Mouse (Mus musculus) cerebellum, adult 2 months (tissue): ENCODE data around the gene Stx8. TPM values are rescaled to one million over a fixed set of nuclear protein-coding genes. Genes with fewer than 3 reads are reported as not detected.

ENCODE experiments used
- DNase-seq, 2 experiments: peaks; one replicate each; pipeline ENCODE4 v3.0.0; 2021
- H3K27ac ChIP-seq: fragments of 200-500 bp; 2 replicates; pipeline ENCODE4 v1.5.1; 2012; ENCODE audit warnings: low read length, control low read depth, inconsistent platforms; ENCODE audit not compliant: insufficient read depth
- H3K27me3 ChIP-seq: fragments of 200-500 bp; 2 replicates; pipeline ENCODE4 v1.6.1; 2012; ENCODE audit warnings: inconsistent platforms, mild to moderate bottlenecking, low read length, moderate library complexity; ENCODE audit not compliant: control insufficient read depth, insufficient read depth
- H3K4me1 ChIP-seq: fragments of 200-500 bp; 2 replicates; pipeline ENCODE4 v1.6.1; 2011; ENCODE audit warnings: low read length; ENCODE audit not compliant: control insufficient read depth, insufficient read depth
- H3K4me3 ChIP-seq: fragments of 200-500 bp; replicated peaks from 2 replicates; pipeline ENCODE3; 2011; ENCODE audit warnings: mild to moderate bottlenecking, low read depth, low read length, control low read depth; ENCODE audit not compliant: insufficient read depth
- CTCF ChIP-seq: fragments of 200-500 bp; IDR thresholded peaks from 2 replicates; pipeline ENCODE4 v1.5.1; 2011; ENCODE audit warnings: low read depth, mild to moderate bottlenecking, control low read depth, low read length, moderate library complexity, borderline replicate concordance; ENCODE audit not compliant: insufficient read depth
- POLR2A ChIP-seq: fragments of 200-500 bp; IDR thresholded peaks from 2 replicates; pipeline ENCODE4 v1.6.1; 2011; ENCODE audit warnings: low read length, control low read depth, borderline replicate concordance; ENCODE audit not compliant: insufficient read depth
- WGBS: fragments of 180-500 bp; shearing (Covaris S2); methylation state at CpG from one replicate; pipeline ENCODE4 v1.1.7; 2018; 5-methylcytosine and 5-hydroxymethylcytosine counted together
- polyA plus RNA-seq: library from polyadenylated mRNA; depleted of rRNA; stranded (reverse); fragments of >200 nt; gene quantifications from 2 replicates; pipeline ENCODE4 v1.2.3, GENCODE M21; 2012

The Stx8 gene
- polyA plus RNA-seq, 1 experiment, result 39.6 TPM

- Histone ChIP-seq H3K4me1 (no peaks in the 10 kb centered on the region), H3K4me3 (no peak overlapping the region), H3K27ac (no peak overlapping the region), H3K27me3 (no peaks in the 10 kb centered on the region)
- TF ChIP-seq CTCF, result no peak
- no peak for TF ChIP-seq POLR2A
- 93% methylated on average over 4 of the region's 4 CpGs for WGBS
- no peak for DNase-seq
Measured at GRCm38 (mm10) chr11:68103480-68103879, 137.5 kb downstream of the Stx8 start.

DNA sequence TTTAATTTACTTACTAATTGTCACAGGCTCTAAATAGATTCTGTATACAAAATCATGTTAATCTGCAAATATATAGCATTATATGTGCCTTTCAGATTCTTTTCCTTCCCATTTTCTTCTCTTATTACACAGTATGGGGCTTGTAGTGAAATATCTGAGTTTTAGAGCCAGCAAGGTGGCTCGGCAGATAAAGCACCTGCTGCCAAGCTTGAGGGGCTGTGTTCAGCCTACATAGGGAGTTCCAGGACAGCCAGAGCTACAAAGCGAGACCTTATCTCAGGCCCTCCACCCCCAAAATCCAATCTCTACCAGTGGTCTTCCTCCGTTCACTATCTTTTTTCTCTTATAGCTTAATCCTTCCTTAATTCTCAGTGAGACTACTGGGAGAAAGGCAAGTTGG lies 140.1 kb downstream of the Stx8 start:
- WGBS, result 87% methylated on average over 3 of the region's 3 CpGs
- H3K27ac ChIP-seq, result no peak overlapping the region

GRCm38 (mm10) chr11:68113454-68114100 lies 147.6 kb downstream of the Stx8 start:
- H3K4me1 ChIP-seq, result peaks cover 7% of the 10 kb centered on the region; the same call in 1 of the 2 replicates
- no peaks in the 10 kb centered on the region for H3K27me3 ChIP-seq
- TF ChIP-seq CTCF, result no peak
- no peak for TF ChIP-seq POLR2A
- DNase-seq, result no peak
- no peak overlapping the region for H3K4me3 ChIP-seq
- 68% methylated on average over 11 of the region's 11 CpGs for WGBS
- H3K27ac ChIP-seq, result no peak overlapping the region

More for the DNA sequence above, 140.1 kb downstream of the Stx8 start:
- Histone ChIP-seq H3K27me3 (no peaks in the 10 kb centered on the region), H3K4me3 (no peak overlapping the region), H3K4me1 (no peaks in the 10 kb centered on the region)
- TF ChIP-seq CTCF, result no peak
- no peak for TF ChIP-seq POLR2A
- DNase-seq, result no peak

GRCm38 (mm10) chr11:68114202-68114601 lies 148.2 kb downstream of the Stx8 start:
- DNase-seq, result no peak
- Histone ChIP-seq H3K4me3 (no peak overlapping the region), H3K27me3 (no peaks in the 10 kb centered on the region), H3K4me1 (peaks cover 7% of the 10 kb centered on the region; the same call in 1 of the 2 replicates), H3K27ac (no peak overlapping the region)
- 52% methylated on average over 6 of the region's 6 CpGs for WGBS
- TF ChIP-seq CTCF (peak; percentile 29; the same call in 1 of the 2 replicates), POLR2A (no peak)

DNA sequence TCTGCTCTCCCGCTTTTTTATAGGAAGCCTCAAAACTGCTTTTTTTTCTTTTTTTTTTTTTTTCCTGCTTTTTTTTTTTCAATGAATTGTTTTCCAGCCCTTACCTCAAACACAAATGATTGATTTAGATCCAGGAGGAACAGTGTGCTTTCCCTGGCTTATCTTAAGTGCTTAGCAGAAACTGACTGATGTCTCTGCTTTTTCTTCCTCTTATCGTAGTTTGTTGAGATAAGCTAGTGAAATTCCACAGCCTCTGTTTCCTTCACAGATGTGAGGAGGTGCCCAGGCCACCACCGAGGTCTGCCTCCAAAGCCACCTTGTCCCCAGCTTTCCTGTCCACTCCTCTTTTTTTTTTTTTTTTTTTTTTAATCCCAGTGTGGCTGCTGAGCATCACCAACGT lies 150.2 kb downstream of the Stx8 start:
- TF ChIP-seq CTCF (no peak), POLR2A (no peak)
- WGBS, result 89% methylated on average over 4 of the region's 4 CpGs
- H3K27ac ChIP-seq, result no peak overlapping the region
- no peak for DNase-seq
- H3K4me1 ChIP-seq, result peaks cover 7% of the 10 kb centered on the region; the same call in 1 of the 2 replicates
- H3K4me3 ChIP-seq, result no peak overlapping the region
- no peaks in the 10 kb centered on the region for H3K27me3 ChIP-seq

- H3K4me1 ChIP-seq, result peaks cover 7% of the 10 kb centered on the region; the same call in 1 of the 2 replicates
- peak; percentile 80 to 85 for DNase-seq
- 45% methylated on average over 10 of the region's 10 CpGs for WGBS
- H3K27ac ChIP-seq, result peak overlapping the region; percentile 71
- no peak for TF ChIP-seq CTCF
- TF ChIP-seq POLR2A, result no peak
- H3K4me3 ChIP-seq, result no peak overlapping the region
- no peaks in the 10 kb centered on the region for H3K27me3 ChIP-seq
Measured at GRCm38 (mm10) chr11:68117878-68118660, 152.1 kb downstream of the Stx8 start.

DNA sequence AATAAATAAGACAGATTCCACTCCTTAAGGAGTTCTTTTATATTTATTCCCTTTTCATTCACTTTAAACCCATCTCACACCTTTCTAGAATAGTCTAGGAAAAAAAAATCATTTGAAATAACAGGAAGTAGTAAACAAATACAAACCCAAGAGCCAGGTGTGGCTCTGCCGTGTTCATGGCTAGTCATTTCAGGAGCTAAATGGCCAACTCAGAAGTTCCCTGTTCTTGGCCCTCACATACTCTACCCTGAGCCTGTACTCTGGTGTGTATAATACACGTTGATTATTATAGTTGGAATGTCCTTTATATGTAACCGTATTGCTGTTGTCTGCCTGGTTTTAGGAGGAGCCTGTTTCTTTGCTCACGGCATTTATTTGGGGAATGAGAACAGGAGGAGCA lies 152.7 kb downstream of the Stx8 start:
- H3K27ac ChIP-seq, result no peak overlapping the region
- no peak overlapping the region for H3K4me3 ChIP-seq
- no peaks in the 10 kb centered on the region for H3K27me3 ChIP-seq
- TF ChIP-seq POLR2A (no peak), CTCF (no peak)
- H3K4me1 ChIP-seq, result peaks cover 7% of the 10 kb centered on the region; the same call in 1 of the 2 replicates
- DNase-seq, result no peak
- WGBS, result 88% methylated on average over 4 of the region's 4 CpGs
